ENCODE assay signal across 24 mouse cellular contexts in genomic region chr1:90900406-90900805, GRCm38 (mm10). TPM values are rescaled to one million over a fixed set of nuclear protein-coding genes. Genes with fewer than 3 reads are reported as not detected.
A peak's percentile ranks its signal among the peaks of the same experiment; 100 is the strongest.
DNase-seq lines count a peak whose midpoint lies in the region; ATAC-seq lines count a peak whose summit lies in the region.
"Had no signal": no experiment of that assay in that cellular context is flagged by ENCODE, and none has a peak within 500 bp of the region (broad histone marks: within the 10 kb centered on the region; RNA-seq: fewer than 3 reads in every experiment).

No protein-coding gene starts in this region.

- no peak overlapping the region for H3K4me3 ChIP-seq in heart, embryonic 12.5 days
- H3K4me3 ChIP-seq in brown adipose tissue, adult 24 weeks (ENCODE audit: insufficient read depth, low read depth, low read length) = no peak overlapping the region
- H3K4me3 ChIP-seq: embryonic facial prominence, embryonic 15.5 days; left cerebral cortex, adult 2 months; lung, embryonic 15.5 days; midbrain, embryonic 10.5 days had no signal

- peak; percentile 96 for DNase-seq in heart, adult 11 months
- DNase-seq in kidney, adult 9 months = peak; percentile 39
- DNase-seq in kidney, postnatal 10 days = no peak
- peak; percentile 63 for DNase-seq in 3134 (ENCODE audit: extremely low read depth, insufficient read length, low spot score)
- no peak for DNase-seq in left cerebral cortex, postnatal 10 days (ENCODE audit: extremely low spot score in 1 of 2, low spot score in 2 of 2)
- DNase-seq in frontal cortex, postnatal 14 days (ENCODE audit: low spot score in 2 of 2) = no peak
- DNase-seq: adrenal gland, adult 8-10 months; cerebellum, adult 8-10 months; gastrocnemius, postnatal 14 days; retina, postnatal 1 day; thymus, adult 2 months had no signal

- H3K4me1 ChIP-seq in heart, embryonic 12.5 days (replicated peaks) = peaks cover 25% of the 10 kb centered on the region
- H3K4me1 ChIP-seq in brown adipose tissue, adult 24 weeks (ENCODE audit: control insufficient read depth, insufficient read depth, insufficient read length, low read length) = peaks cover 44% of the 10 kb centered on the region; the same call in 1 of the 2 replicates

- intact Hi-C loops in left cerebral cortex, postnatal 10 days (cut with DNase I) = no loop called here

- H3K27me3 ChIP-seq in heart, embryonic 12.5 days (replicated peaks) = peaks cover 10% of the 10 kb centered on the region
- H3K27me3 ChIP-seq: embryonic facial prominence, embryonic 15.5 days; lung, embryonic 15.5 days had no signal

- no peak overlapping the region for H3K4me2 ChIP-seq in heart, embryonic 12.5 days
- H3K4me2 ChIP-seq: embryonic facial prominence, embryonic 15.5 days; lung, embryonic 15.5 days had no signal

- no peak overlapping the region for H3K9ac ChIP-seq in heart, embryonic 12.5 days
- H3K9ac ChIP-seq: embryonic facial prominence, embryonic 15.5 days; lung, embryonic 15.5 days had no signal

- ATAC-seq in heart, embryonic 12.5 days (ENCODE audit: insufficient number of reproducible peaks, low FRiP score) = no peak
- ATAC-seq: forebrain, embryonic 14.5 days had no signal

- no peaks in the 10 kb centered on the region for H3K36me3 ChIP-seq in heart, embryonic 12.5 days
- H3K36me3 ChIP-seq: embryonic facial prominence, embryonic 15.5 days; G1E; lung, embryonic 15.5 days; midbrain, embryonic 10.5 days had no signal

- 71% methylated on average over 6 of the region's 6 CpGs for WGBS in heart, embryonic 12.5 days

- H3K27ac ChIP-seq in heart, embryonic 12.5 days (ENCODE audit: poor library complexity, severe bottlenecking) = no peak overlapping the region
- H3K27ac ChIP-seq in brown adipose tissue, adult 24 weeks (replicated peaks; ENCODE audit: low read depth, low read length) = peak overlapping the region; percentile 95
- H3K27ac ChIP-seq: embryonic facial prominence, embryonic 15.5 days; left cerebral cortex, adult 2 months; lung, embryonic 15.5 days; midbrain, embryonic 10.5 days had no signal

- no peaks in the 10 kb centered on the region for H3K9me3 ChIP-seq in heart, embryonic 12.5 days (replicated peaks)
- H3K9me3 ChIP-seq: embryonic facial prominence, embryonic 15.5 days; lung, embryonic 15.5 days; midbrain, embryonic 10.5 days had no signal

RNA-seq across cellular contexts. Expression of gene Mlph, which starts 14.5 kb away (rescaled TPM):
- polyA plus RNA-seq in heart, embryonic 12.5 days (2016; fragmentation: Nextera tagmentation; extraction: Ambion mirVana) = 0.31 and 0.35 TPM in 2 replicates
- polyA plus RNA-seq in brown adipose tissue, adult 24 weeks (2012; ENCODE audit: insufficient read depth, insufficient read length, missing spikeins) = 1.1 and 1.3 TPM in 2 replicates
- under 1 TPM; 0.63 to 0.88 TPM for total RNA-seq in left cerebral cortex, postnatal 10 days (2021)
- total RNA-seq: G1E; neutrophil, adult 5-6 weeks had no signal
- polyA plus RNA-seq: G1E; hindbrain, embryonic 11.5 days had no signal

RNA-seq across cellular contexts. Expression of gene Prlh, which starts 52.5 kb away (rescaled TPM):
- polyA plus RNA-seq in heart, embryonic 12.5 days (2016; fragmentation: Nextera tagmentation; extraction: Ambion mirVana) = not detected in 2 replicates
- polyA plus RNA-seq in brown adipose tissue, adult 24 weeks (2012; ENCODE audit: insufficient read depth, insufficient read length, missing spikeins) = not detected in 2 replicates
- not detected for total RNA-seq in left cerebral cortex, postnatal 10 days (2021)
- total RNA-seq: adrenal gland, adult 8-10 months; G1E; gastrocnemius, postnatal 14 days; left cerebral cortex, adult 2 months; liver, adult 2 months; neutrophil, adult 5-6 weeks had no signal
- polyA plus RNA-seq: embryonic facial prominence, embryonic 15.5 days; forebrain, embryonic 14.5 days; G1E; hindbrain, embryonic 11.5 days; intestine, embryonic 14.5 days; liver, adult 2 months; lung, embryonic 15.5 days; midbrain, embryonic 10.5 days; stomach, embryonic 14.5 days; thymus, adult 2 months had no signal

RNA-seq across cellular contexts. Expression of gene Col6a3, which starts 56.6 kb away (rescaled TPM):
- 10.5 and 11.3 TPM in 2 replicates for polyA plus RNA-seq in heart, embryonic 12.5 days (2016; fragmentation: Nextera tagmentation; extraction: Ambion mirVana)
- polyA plus RNA-seq in brown adipose tissue, adult 24 weeks (2012; ENCODE audit: insufficient read depth, insufficient read length, missing spikeins) = 18.7 and 28.2 TPM in 2 replicates
- total RNA-seq in left cerebral cortex, postnatal 10 days (2021) = 1 to 10 TPM; 5.3 to 8.8 TPM
- total RNA-seq: neutrophil, adult 5-6 weeks had no signal
- polyA plus RNA-seq: G1E had no signal

Comparison
In these comparisons a context has a peak if more than half of its experiments do, and no peak if none do; other contexts are left out.
1. DNase-seq: peak in heart, adult 11 months (single experiment), kidney, adult 9 months (single experiment) and 3134 (single experiment); none in kidney, postnatal 10 days (single experiment), left cerebral cortex, postnatal 10 days (0 of 2) and frontal cortex, postnatal 14 days (0 of 2).